Mouse (Mus musculus) embryonic facial prominence, embryonic 12.5 days (tissue): ENCODE measurements around the gene Rab30. TPM values are rescaled to one million over a fixed set of nuclear protein-coding genes. Genes with fewer than 3 reads are reported as not detected.

Experiments
- ATAC-seq: fragments of 200-750 bp; cut with Nextera tagmentation; 2 replicates; pipeline ENCODE4 v1.8.0; 2017; ENCODE audit not compliant: insufficient number of reproducible peaks, insufficient read depth, low FRiP score, low TSS enrichment
- H3K27ac ChIP-seq: fragments of 300-500 bp; sonication (generic); 2 replicates; pipeline ENCODE4 v1.5.1; 2016; ENCODE audit warnings: mild to moderate bottlenecking
- H3K27me3 ChIP-seq: fragments of 300-500 bp; sonication (generic); 2 replicates; pipeline ENCODE4 v1.6.1; 2016; ENCODE audit warnings: mild to moderate bottlenecking, moderate library complexity
- H3K36me3 ChIP-seq: fragments of 300-500 bp; sonication (generic); 2 replicates; pipeline ENCODE4 v1.6.1; 2016; ENCODE audit warnings: mild to moderate bottlenecking
- H3K4me1 ChIP-seq: fragments of 300-500 bp; sonication (generic); 2 replicates; pipeline ENCODE4 v1.6.1; 2016
- H3K4me2 ChIP-seq: fragments of 300-500 bp; sonication (generic); replicated peaks from 2 replicates; pipeline ENCODE4 v1.6.1; 2016; ENCODE audit warnings: mild to moderate bottlenecking, moderate library complexity
- H3K4me3 ChIP-seq: fragments of 300-500 bp; sonication (generic); 2 replicates; pipeline ENCODE4 v1.5.1; 2016; ENCODE audit warnings: mild to moderate bottlenecking
- H3K9ac ChIP-seq: fragments of 300-500 bp; sonication (generic); 2 replicates; pipeline ENCODE4 v1.6.1; 2016; ENCODE audit warnings: mild to moderate bottlenecking, moderate library complexity
- H3K9me3 ChIP-seq: fragments of 300-500 bp; sonication (generic); 2 replicates; pipeline ENCODE4 v1.6.1; 2016; ENCODE audit warnings: mild to moderate bottlenecking, moderate library complexity
- WGBS: fragments of 180-500 bp; shearing (Covaris S2); methylation state at CpG from one replicate; pipeline ENCODE4 v1.1.7; 2016; 5-methylcytosine and 5-hydroxymethylcytosine counted together
- polyA plus RNA-seq: library from polyadenylated mRNA; unstranded; fragments of >200 nt; fragmentation: Nextera tagmentation; extraction: Ambion mirVana; gene quantifications from 2 replicates; pipeline ENCODE4 v1.2.1, GENCODE M21; 2016

Gene Rab30
- polyA plus RNA-seq, 1 experiment from 2014 or later: 21.8 TPM

- Histone ChIP-seq H3K27me3 (no peaks in the 10 kb centered on the region), H3K9me3 (no peaks in the 10 kb centered on the region), H3K36me3 (no peaks in the 10 kb centered on the region), H3K9ac (no peak overlapping the region), H3K4me3 (no peak overlapping the region), H3K4me1 (peaks cover 12% of the 10 kb centered on the region), H3K4me2 (no peak overlapping the region), H3K27ac (no peak overlapping the region)
- no peak for ATAC-seq
- 89% methylated on average over 4 of the region's 4 CpGs for WGBS
Observed at GRCm38 (mm10) chr7:92871596-92871995, 130.2 kb downstream of the Rab30 start.

GRCm38 (mm10) chr7:92874116-92874675 is 132.8 kb downstream of the Rab30 start, which contains the start of the genes Ddias and Prcp:
Gene Ddias, minus strand, starts transcription at chr7:92874247.
Gene Prcp, plus strand, starts transcription at chr7:92874470.
- H3K9ac ChIP-seq: peak within 1 kb of the TSS; percentile 65
- peak within 1 kb of the TSS; percentile 98 for H3K27ac ChIP-seq
- peak within 1 kb of the TSS; percentile 60 for H3K4me3 ChIP-seq
- ATAC-seq: peak; percentile 83
- WGBS: under 1% methylated on average over 53 of the region's 53 CpGs
- peak within 1 kb of the TSS; percentile 58 for H3K4me2 ChIP-seq
- no peaks in the 10 kb centered on the region for H3K36me3 ChIP-seq
- no peaks in the 10 kb centered on the region for H3K27me3 ChIP-seq
- no peaks in the 10 kb centered on the region for H3K9me3 ChIP-seq
- peaks cover 12% of the 10 kb centered on the region for H3K4me1 ChIP-seq

- H3K27ac ChIP-seq: peak overlapping the region; percentile 98
- peak overlapping the region; percentile 60 for H3K4me3 ChIP-seq
- no peaks in the 10 kb centered on the region for H3K36me3 ChIP-seq
- peak overlapping the region; percentile 65 for H3K9ac ChIP-seq
- ATAC-seq: peak; percentile 90
- no peaks in the 10 kb centered on the region for H3K9me3 ChIP-seq
- H3K27me3 ChIP-seq: no peaks in the 10 kb centered on the region
- under 1% methylated on average over 29 of the region's 29 CpGs for WGBS
- peak overlapping the region; percentile 58 for H3K4me2 ChIP-seq
- peaks cover 12% of the 10 kb centered on the region for H3K4me1 ChIP-seq
Observed at GRCm38 (mm10) chr7:92874761-92875408, 133.5 kb downstream of the Rab30 start.

GRCm38 (mm10) chr7:92876066-92876465 is 134.7 kb downstream of the Rab30 start:
- ATAC-seq: no peak
- no peaks in the 10 kb centered on the region for H3K9me3 ChIP-seq
- no peak overlapping the region for H3K27ac ChIP-seq
- H3K9ac ChIP-seq: no peak overlapping the region
- peak overlapping the region; percentile 60 for H3K4me3 ChIP-seq
- 31% methylated on average over 3 of the region's 3 CpGs for WGBS
- no peaks in the 10 kb centered on the region for H3K36me3 ChIP-seq
- peak overlapping the region; percentile 58 for H3K4me2 ChIP-seq
- H3K27me3 ChIP-seq: no peaks in the 10 kb centered on the region
- peaks cover 12% of the 10 kb centered on the region for H3K4me1 ChIP-seq

- Histone ChIP-seq H3K27ac (peak overlapping the region; percentile 86), H3K4me3 (peak overlapping the region; percentile 29), H3K4me1 (peaks cover 12% of the 10 kb centered on the region), H3K4me2 (peak overlapping the region; percentile 51), H3K9me3 (no peaks in the 10 kb centered on the region), H3K27me3 (no peaks in the 10 kb centered on the region), H3K9ac (peak overlapping the region; percentile 42; the same call in 1 of the 2 replicates), H3K36me3 (no peaks in the 10 kb centered on the region)
- ATAC-seq: no peak
- 26% methylated on average over 7 of the region's 7 CpGs for WGBS
Observed at GRCm38 (mm10) chr7:92876538-92876937, 135.1 kb downstream of the Rab30 start.

- Histone ChIP-seq H3K9me3 (no peaks in the 10 kb centered on the region), H3K9ac (no peak overlapping the region), H3K4me2 (no peak overlapping the region), H3K27ac (no peak overlapping the region), H3K4me1 (peaks cover 7% of the 10 kb centered on the region), H3K4me3 (no peak overlapping the region), H3K36me3 (no peaks in the 10 kb centered on the region), H3K27me3 (no peaks in the 10 kb centered on the region)
- no peak for ATAC-seq
- WGBS: 75% methylated on average over 7 of the region's 7 CpGs
Observed at GRCm38 (mm10) chr7:92878575-92879285, 137.3 kb downstream of the Rab30 start.

GRCm38 (mm10) chr7:92883850-92884716 is 142.7 kb downstream of the Rab30 start:
- Histone ChIP-seq H3K4me1 (no peaks in the 10 kb centered on the region), H3K27ac (no peak overlapping the region), H3K9ac (no peak overlapping the region), H3K4me3 (no peak overlapping the region), H3K27me3 (no peaks in the 10 kb centered on the region), H3K36me3 (no peaks in the 10 kb centered on the region), H3K4me2 (no peak overlapping the region), H3K9me3 (no peaks in the 10 kb centered on the region)
- no peak for ATAC-seq
- 87% methylated on average over 9 of the region's 9 CpGs for WGBS

GRCm38 (mm10) chr7:92884998-92885660 is 143.7 kb downstream of the Rab30 start:
- Histone ChIP-seq H3K36me3 (no peaks in the 10 kb centered on the region), H3K9me3 (no peaks in the 10 kb centered on the region), H3K4me3 (no peak overlapping the region), H3K9ac (no peak overlapping the region), H3K27me3 (no peaks in the 10 kb centered on the region), H3K4me1 (no peaks in the 10 kb centered on the region), H3K4me2 (no peak overlapping the region), H3K27ac (no peak overlapping the region)
- 85% methylated on average over 6 of the region's 6 CpGs for WGBS
- ATAC-seq: no peak

- no peak overlapping the region for H3K4me3 ChIP-seq
- 88% methylated on average over 7 of the region's 7 CpGs for WGBS
Observed at GRCm38 (mm10) chr7:92886801-92887200, 145.4 kb downstream of the Rab30 start.

GRCm38 (mm10) chr7:92887230-92887629 is 145.8 kb downstream of the Rab30 start:
- Histone ChIP-seq H3K9me3 (no peaks in the 10 kb centered on the region), H3K4me1 (0 out of 2 replicates have a peak, but pooled peaks cover 5% of the 10 kb centered on the region), H3K27me3 (no peaks in the 10 kb centered on the region), H3K4me3 (no peak overlapping the region), H3K9ac (no peak overlapping the region), H3K36me3 (no peaks in the 10 kb centered on the region), H3K27ac (no peak overlapping the region), H3K4me2 (no peak overlapping the region)
- 90% methylated on average over 5 of the region's 5 CpGs for WGBS
- ATAC-seq: no peak

More at GRCm38 (mm10) chr7:92886801-92887200, 145.4 kb downstream of the Rab30 start:
- ATAC-seq: no peak
- H3K9me3 ChIP-seq: no peaks in the 10 kb centered on the region
- H3K4me2 ChIP-seq: no peak overlapping the region
- no peaks in the 10 kb centered on the region for H3K27me3 ChIP-seq
- H3K4me1 ChIP-seq: 0 out of 2 replicates have a peak, but pooled peaks cover 5% of the 10 kb centered on the region
- no peak overlapping the region for H3K27ac ChIP-seq
- H3K36me3 ChIP-seq: no peaks in the 10 kb centered on the region
- no peak overlapping the region for H3K9ac ChIP-seq

- Histone ChIP-seq H3K27me3 (no peaks in the 10 kb centered on the region), H3K4me3 (no peak overlapping the region), H3K36me3 (no peaks in the 10 kb centered on the region), H3K4me2 (no peak overlapping the region), H3K27ac (no peak overlapping the region), H3K9me3 (no peaks in the 10 kb centered on the region), H3K9ac (no peak overlapping the region), H3K4me1 (0 out of 2 replicates have a peak, but pooled peaks cover 5% of the 10 kb centered on the region)
- WGBS: 11% methylated on average over 1 of the region's 1 CpGs
- ATAC-seq: no peak
Observed at GRCm38 (mm10) chr7:92890211-92890610, 148.8 kb downstream of the Rab30 start.
